Mouse (Mus musculus): ENCODE measurements around the gene Olfr1502. TPM values are rescaled to one million over a fixed set of nuclear protein-coding genes. Genes with fewer than 3 reads are reported as not detected.

The Olfr1502 gene
- not detected for polyA plus RNA-seq (2014; fragmentation: Illumina TruSeq; extraction: RNeasy Lipid Tissue Mini Kit (QIAGEN cat#74804); ENCODE audit: low read depth, low replicate concordance)

GRCm38 (mm10) chr19:13861495-13861894 lies at the start of gene Olfr1502:
Olfr1502 (plus strand) TSS chr19:13861795.

GRCm38 (mm10) chr19:13819347-13819746 lies 42.2 kb upstream of the Olfr1502 start, which contains the start of gene Olfr1499:
Olfr1499 (minus strand) TSS chr19:13819447.

GRCm38 (mm10) chr19:13830388-13830787 lies 31.2 kb upstream of the Olfr1502 start, which contains the start of gene Olfr1500:
Olfr1500 (minus strand) TSS chr19:13830488.

DNA sequence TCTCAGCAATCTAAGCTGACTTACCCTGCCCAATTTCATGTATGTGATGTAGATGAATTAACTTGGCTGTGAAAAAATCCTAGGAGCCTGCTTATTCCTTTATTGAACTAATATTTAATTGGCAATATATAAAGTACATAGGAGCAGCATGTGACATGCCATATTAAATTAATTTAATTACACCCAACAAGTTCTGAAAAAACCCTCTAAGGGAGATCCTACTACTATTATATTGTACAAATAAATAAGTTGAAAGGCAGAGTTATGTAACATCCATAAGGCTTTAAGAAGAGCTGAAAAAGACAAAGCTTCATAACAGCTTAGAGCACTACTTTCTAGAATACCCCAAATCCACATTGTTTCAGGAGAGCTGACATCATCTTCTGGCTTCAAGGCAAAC lies 11.0 kb upstream of the Olfr1502 start, which contains the start of gene Olfr1501:
TSS of gene Olfr1501 (minus strand) at position 101 of the 400 bp plus-strand sequence.

DNA sequence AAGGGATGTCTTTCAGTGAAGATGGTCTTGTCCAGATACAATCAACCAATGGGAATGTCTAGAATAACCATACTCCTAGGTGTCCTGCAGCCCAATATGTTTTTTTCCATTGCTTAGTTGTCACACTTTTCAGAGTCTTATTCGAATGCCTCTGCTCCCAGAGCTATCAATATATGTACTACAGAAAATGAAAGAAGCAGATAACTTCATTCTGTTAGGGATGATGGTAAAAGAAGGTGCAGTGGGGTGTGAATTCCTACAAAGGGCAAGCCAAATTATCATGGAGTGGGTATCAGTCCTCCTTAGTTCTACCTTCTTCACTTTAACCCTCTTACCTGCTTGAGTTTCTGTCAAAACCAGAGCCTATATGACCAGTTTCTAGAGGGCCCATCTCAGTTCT lies 36.2 kb downstream of the Olfr1502 start, which contains the start of gene Olfr1504:
TSS of gene Olfr1504 (minus strand) at position 101 of the 400 bp plus-strand sequence.

Other genes starting within 250 kb of the Olfr1502 start
- gene Olfr1487, start 244.4 kb upstream of the Olfr1502 start, polyA plus RNA-seq (2014; fragmentation: Illumina TruSeq; extraction: RNeasy Lipid Tissue Mini Kit (QIAGEN cat#74804); ENCODE audit: low read depth, low replicate concordance) = not detected
- gene Olfr1489, start 230.2 kb upstream of the Olfr1502 start, polyA plus RNA-seq (2014; fragmentation: Illumina TruSeq; extraction: RNeasy Lipid Tissue Mini Kit (QIAGEN cat#74804); ENCODE audit: low read depth, low replicate concordance) = not detected
- gene Olfr1490, start 210.7 kb upstream of the Olfr1502 start, polyA plus RNA-seq (2014; fragmentation: Illumina TruSeq; extraction: RNeasy Lipid Tissue Mini Kit (QIAGEN cat#74804); ENCODE audit: low read depth, low replicate concordance) = not detected
- gene Olfr1491, start 164.5 kb upstream of the Olfr1502 start, polyA plus RNA-seq (2014; fragmentation: Illumina TruSeq; extraction: RNeasy Lipid Tissue Mini Kit (QIAGEN cat#74804); ENCODE audit: low read depth, low replicate concordance) = not detected
- gene Olfr1493-ps1, start 138.5 kb upstream of the Olfr1502 start, polyA plus RNA-seq (2014; fragmentation: Illumina TruSeq; extraction: RNeasy Lipid Tissue Mini Kit (QIAGEN cat#74804); ENCODE audit: low read depth, low replicate concordance) = not detected
- gene Olfr1494, start 122.1 kb upstream of the Olfr1502 start, polyA plus RNA-seq (2014; fragmentation: Illumina TruSeq; extraction: RNeasy Lipid Tissue Mini Kit (QIAGEN cat#74804); ENCODE audit: low read depth, low replicate concordance) = not detected
- not detected for gene Olfr1495, start 97.2 kb upstream of the Olfr1502 start, polyA plus RNA-seq (2014; fragmentation: Illumina TruSeq; extraction: RNeasy Lipid Tissue Mini Kit (QIAGEN cat#74804); ENCODE audit: low read depth, low replicate concordance)
- gene Olfr1496, start 83.9 kb upstream of the Olfr1502 start, polyA plus RNA-seq (2014; fragmentation: Illumina TruSeq; extraction: RNeasy Lipid Tissue Mini Kit (QIAGEN cat#74804); ENCODE audit: low read depth, low replicate concordance) = not detected
- gene Olfr1497, start 63.6 kb upstream of the Olfr1502 start, polyA plus RNA-seq (2014; fragmentation: Illumina TruSeq; extraction: RNeasy Lipid Tissue Mini Kit (QIAGEN cat#74804); ENCODE audit: low read depth, low replicate concordance) = not detected
- not detected for gene Olfr1499, start 42.3 kb upstream of the Olfr1502 start, polyA plus RNA-seq (2014; fragmentation: Illumina TruSeq; extraction: RNeasy Lipid Tissue Mini Kit (QIAGEN cat#74804); ENCODE audit: low read depth, low replicate concordance)
- gene Olfr1500, start 31.3 kb upstream of the Olfr1502 start, polyA plus RNA-seq (2014; fragmentation: Illumina TruSeq; extraction: RNeasy Lipid Tissue Mini Kit (QIAGEN cat#74804); ENCODE audit: low read depth, low replicate concordance) = not detected
- gene Olfr1501, start 11.1 kb upstream of the Olfr1502 start, polyA plus RNA-seq (2014; fragmentation: Illumina TruSeq; extraction: RNeasy Lipid Tissue Mini Kit (QIAGEN cat#74804); ENCODE audit: low read depth, low replicate concordance) = not detected
- not detected for gene Olfr1504, start 36.1 kb downstream of the Olfr1502 start, polyA plus RNA-seq (2014; fragmentation: Illumina TruSeq; extraction: RNeasy Lipid Tissue Mini Kit (QIAGEN cat#74804); ENCODE audit: low read depth, low replicate concordance)
- gene Olfr1505, start 51.7 kb downstream of the Olfr1502 start, polyA plus RNA-seq (2014; fragmentation: Illumina TruSeq; extraction: RNeasy Lipid Tissue Mini Kit (QIAGEN cat#74804); ENCODE audit: low read depth, low replicate concordance) = not detected